Mouse (Mus musculus): ENCODE data around the gene Cd37. TPM values are rescaled to one million over a fixed set of nuclear protein-coding genes. Genes with fewer than 3 reads are reported as not detected.
"Not testable (repeated sequence)": the region's sequence is repeated elsewhere in the genome, so short reads cannot be mapped to it uniquely, and the experiment has no call there.

Gene Cd37
- polyA plus RNA-seq, 1 experiment = 423 TPM

GRCm38 (mm10) chr7:45264348-45264747, 25.4 kb upstream of the Cd37 start:
- DNase-seq = no peak
- no peak overlapping the region for H3K27ac ChIP-seq (ENCODE audit: control insufficient read depth, insufficient read depth, low read length)
- H3K36me3 ChIP-seq (ENCODE audit: control insufficient read depth, insufficient read depth, low read length) = no peaks in the 10 kb centered on the region
- H3K4me1 ChIP-seq (replicated peaks; ENCODE audit: control insufficient read depth, insufficient read depth, low read length) = no peaks in the 10 kb centered on the region
- no peaks in the 10 kb centered on the region for H3K27me3 ChIP-seq (ENCODE audit: control insufficient read depth, insufficient read depth, low read length)
- no peak for TF ChIP-seq CTCF (IDR thresholded peaks at IDR 0.05; ENCODE audit: borderline replicate concordance, control insufficient read depth, extremely low read depth, insufficient read depth, low read length, poor library complexity)
- no peak for TF ChIP-seq POLR2A (IDR thresholded peaks at IDR 0.05; ENCODE audit: control insufficient read depth, extremely low read depth, insufficient read depth, low read length, poor library complexity)
- 87% methylated on average over 3 of the region's 3 CpGs for WGBS
- H3K4me3 ChIP-seq (ENCODE audit: control insufficient read depth, insufficient read depth, low read length) = no peak overlapping the region

DNA sequence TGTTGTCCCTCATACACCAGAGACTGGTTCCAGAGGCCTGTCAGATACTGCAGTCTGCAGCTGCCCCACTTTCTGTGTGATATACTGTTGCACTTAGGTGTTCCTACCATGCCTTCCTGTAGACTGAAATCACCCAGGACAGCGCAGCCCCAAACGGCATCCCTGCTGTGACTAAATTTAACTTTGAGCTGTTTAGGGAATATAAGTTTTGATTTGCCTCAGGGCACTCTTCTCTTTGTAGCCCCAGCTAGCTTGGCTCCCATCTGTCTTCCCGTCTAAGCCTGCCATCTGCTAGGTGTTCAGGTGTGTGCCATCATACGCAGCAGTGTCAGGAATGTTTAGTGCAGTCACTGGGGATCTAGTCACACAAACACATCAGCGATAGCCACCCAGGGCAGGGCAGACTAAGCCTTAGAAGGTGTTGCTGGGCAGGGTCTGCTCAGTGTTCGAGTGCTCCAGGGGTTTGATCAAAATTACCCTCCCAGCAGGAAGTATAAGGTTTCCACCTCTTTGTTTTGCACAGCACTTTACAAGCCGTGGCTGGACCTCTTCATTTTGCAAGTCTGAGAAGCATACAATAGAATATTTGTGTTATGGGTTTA, 24.2 kb upstream of the Cd37 start:
- H3K27ac ChIP-seq (ENCODE audit: control insufficient read depth, insufficient read depth, low read length) = no peak overlapping the region
- no peak for DNase-seq
- TF ChIP-seq POLR2A (IDR thresholded peaks at IDR 0.05; ENCODE audit: control insufficient read depth, extremely low read depth, insufficient read depth, low read length, poor library complexity) = no peak
- no peak for TF ChIP-seq CTCF (IDR thresholded peaks at IDR 0.05; ENCODE audit: borderline replicate concordance, control insufficient read depth, extremely low read depth, insufficient read depth, low read length, poor library complexity)
- H3K27me3 ChIP-seq (ENCODE audit: control insufficient read depth, insufficient read depth, low read length) = no peaks in the 10 kb centered on the region
- WGBS = 88% methylated on average over 7 of the region's 7 CpGs
- no peak overlapping the region for H3K4me3 ChIP-seq (ENCODE audit: control insufficient read depth, insufficient read depth, low read length)
- H3K36me3 ChIP-seq (ENCODE audit: control insufficient read depth, insufficient read depth, low read length) = no peaks in the 10 kb centered on the region
- H3K4me1 ChIP-seq (replicated peaks; ENCODE audit: control insufficient read depth, insufficient read depth, low read length) = no peaks in the 10 kb centered on the region

DNA sequence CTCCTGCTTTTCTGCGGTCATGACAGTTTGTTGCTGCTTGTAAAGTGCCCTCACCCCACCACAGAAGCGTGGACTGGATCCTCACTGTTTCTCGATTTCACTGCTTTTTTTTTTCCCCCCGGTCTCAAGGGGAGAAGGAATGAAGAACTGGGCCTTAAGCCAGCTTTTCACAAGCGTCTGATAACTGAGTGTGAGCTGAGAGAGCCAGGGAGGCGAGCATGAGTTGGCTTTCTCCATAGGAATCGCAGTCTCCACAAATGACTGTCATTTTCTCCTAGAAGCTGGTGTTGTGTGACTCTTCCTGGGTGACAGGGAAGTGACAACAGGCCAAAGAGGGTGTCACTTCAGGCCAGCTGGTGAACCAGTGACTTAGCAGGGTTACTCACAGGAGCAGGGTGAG, 23.4 kb upstream of the Cd37 start:
- no peaks in the 10 kb centered on the region for H3K36me3 ChIP-seq (ENCODE audit: control insufficient read depth, insufficient read depth, low read length)
- no peak for DNase-seq
- H3K27me3 ChIP-seq (ENCODE audit: control insufficient read depth, insufficient read depth, low read length) = no peaks in the 10 kb centered on the region
- no peak overlapping the region for H3K4me3 ChIP-seq (ENCODE audit: control insufficient read depth, insufficient read depth, low read length)
- no peaks in the 10 kb centered on the region for H3K4me1 ChIP-seq (replicated peaks; ENCODE audit: control insufficient read depth, insufficient read depth, low read length)
- TF ChIP-seq CTCF (IDR thresholded peaks at IDR 0.05; ENCODE audit: borderline replicate concordance, control insufficient read depth, extremely low read depth, insufficient read depth, low read length, poor library complexity) (no peak), POLR2A (IDR thresholded peaks at IDR 0.05; ENCODE audit: control insufficient read depth, extremely low read depth, insufficient read depth, low read length, poor library complexity) (no peak)
- H3K27ac ChIP-seq (ENCODE audit: control insufficient read depth, insufficient read depth, low read length) = no peak overlapping the region
- WGBS = 77% methylated on average over 7 of the region's 7 CpGs

DNA sequence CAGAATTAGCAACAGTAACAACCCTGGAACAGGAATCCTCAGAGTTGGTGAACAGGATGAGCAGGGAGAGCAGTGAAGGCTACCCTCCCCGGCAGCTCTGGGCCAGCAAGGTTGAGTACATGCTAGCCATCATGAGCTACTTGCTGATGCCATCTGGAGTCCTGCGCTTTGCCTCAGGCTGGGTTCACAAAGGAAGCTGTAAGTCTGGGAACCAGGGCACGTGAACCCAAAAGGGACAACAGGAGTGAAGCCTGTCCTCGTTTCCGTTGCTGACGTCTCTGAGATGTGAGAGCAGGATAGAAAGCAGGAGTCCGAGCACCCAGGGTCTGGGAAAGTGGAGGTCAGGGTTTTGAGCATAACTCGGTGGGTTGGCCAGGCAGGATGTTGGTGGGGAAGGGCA, 20.4 kb upstream of the Cd37 start:
- Histone ChIP-seq H3K36me3 (ENCODE audit: control insufficient read depth, insufficient read depth, low read length) (no peaks in the 10 kb centered on the region), H3K27me3 (ENCODE audit: control insufficient read depth, insufficient read depth, low read length) (no peaks in the 10 kb centered on the region), H3K4me3 (ENCODE audit: control insufficient read depth, insufficient read depth, low read length) (no peak overlapping the region), H3K4me1 (replicated peaks; ENCODE audit: control insufficient read depth, insufficient read depth, low read length) (no peaks in the 10 kb centered on the region), H3K27ac (ENCODE audit: control insufficient read depth, insufficient read depth, low read length) (no peak overlapping the region)
- no peak for TF ChIP-seq CTCF (IDR thresholded peaks at IDR 0.05; ENCODE audit: borderline replicate concordance, control insufficient read depth, extremely low read depth, insufficient read depth, low read length, poor library complexity)
- TF ChIP-seq POLR2A (IDR thresholded peaks at IDR 0.05; ENCODE audit: control insufficient read depth, extremely low read depth, insufficient read depth, low read length, poor library complexity) = no peak
- WGBS = 87% methylated on average over 8 of the region's 8 CpGs
- DNase-seq = no peak

GRCm38 (mm10) chr7:45257063-45257840, 18.3 kb upstream of the Cd37 start:
- H3K36me3 ChIP-seq (ENCODE audit: control insufficient read depth, insufficient read depth, low read length) = no peaks in the 10 kb centered on the region
- 85% methylated on average over 11 of the region's 11 CpGs for WGBS

DNA sequence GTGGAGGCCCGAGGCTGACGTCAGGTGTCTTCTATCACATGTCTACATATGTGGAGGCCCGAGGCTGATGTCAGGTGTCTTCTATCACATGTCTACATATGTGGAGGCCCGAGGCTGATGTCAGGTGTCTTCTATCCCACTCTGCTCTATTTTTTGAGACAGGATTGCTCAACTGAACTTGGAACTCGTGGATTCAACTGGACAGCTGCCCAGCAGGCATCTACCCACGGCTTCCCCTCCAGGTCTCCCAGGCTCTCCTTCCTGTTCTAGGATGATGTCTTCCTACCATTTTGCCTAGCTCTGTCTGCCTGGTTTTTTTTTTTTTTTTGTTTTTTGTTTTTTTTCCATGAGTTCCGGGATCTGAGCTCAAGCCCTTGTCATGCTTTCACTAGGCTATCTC, 16.9 kb upstream of the Cd37 start:
- H3K27ac ChIP-seq (ENCODE audit: control insufficient read depth, insufficient read depth, low read length); H3K4me3 ChIP-seq (ENCODE audit: control insufficient read depth, insufficient read depth, low read length); H3K4me1 ChIP-seq (replicated peaks; ENCODE audit: control insufficient read depth, insufficient read depth, low read length); H3K36me3 ChIP-seq (ENCODE audit: control insufficient read depth, insufficient read depth, low read length); H3K27me3 ChIP-seq (ENCODE audit: control insufficient read depth, insufficient read depth, low read length); DNase-seq: not testable (repeated sequence)
- 85% methylated on average over 5 of the region's 7 CpGs for WGBS

More at GRCm38 (mm10) chr7:45257063-45257840, 18.3 kb upstream of the Cd37 start:
- no peak for TF ChIP-seq CTCF (IDR thresholded peaks at IDR 0.05; ENCODE audit: borderline replicate concordance, control insufficient read depth, extremely low read depth, insufficient read depth, low read length, poor library complexity)
- TF ChIP-seq POLR2A (IDR thresholded peaks at IDR 0.05; ENCODE audit: control insufficient read depth, extremely low read depth, insufficient read depth, low read length, poor library complexity) = no peak
- no peak for DNase-seq
- Histone ChIP-seq H3K4me3 (ENCODE audit: control insufficient read depth, insufficient read depth, low read length) (no peak overlapping the region), H3K27me3 (ENCODE audit: control insufficient read depth, insufficient read depth, low read length) (no peaks in the 10 kb centered on the region), H3K27ac (ENCODE audit: control insufficient read depth, insufficient read depth, low read length) (no peak overlapping the region), H3K4me1 (replicated peaks; ENCODE audit: control insufficient read depth, insufficient read depth, low read length) (no peaks in the 10 kb centered on the region)
